Mouse (Mus musculus) intestine, postnatal 0 days (tissue): ENCODE measurements around the gene Psmb10. TPM values are rescaled to one million over a fixed set of nuclear protein-coding genes. Genes with fewer than 3 reads are reported as not detected.
A peak's percentile ranks its signal among the peaks of the same experiment; 100 is the strongest.

Experiments
- ATAC-seq: fragments of 200-750 bp; cut with Nextera tagmentation; 2 replicates; pipeline ENCODE4 v1.8.0; 2017; ENCODE audit warnings: mild to moderate bottlenecking, moderate TSS enrichment, moderate library complexity
- H3K27ac ChIP-seq: fragments of 300-500 bp; sonication (generic); 2 replicates; pipeline ENCODE4 v1.5.1; 2014; ENCODE audit warnings: mild to moderate bottlenecking, low read depth, low read length, moderate library complexity
- H3K27me3 ChIP-seq: fragments of 300-500 bp; sonication (generic); replicated peaks from 2 replicates; pipeline ENCODE4 v1.6.1; 2014; ENCODE audit warnings: low read length, mixed read lengths; ENCODE audit not compliant: control insufficient read depth, insufficient read depth
- H3K36me3 ChIP-seq: fragments of 300-500 bp; sonication (generic); 2 replicates; pipeline ENCODE4 v1.6.1; 2014; ENCODE audit warnings: mild to moderate bottlenecking, moderate library complexity; ENCODE audit not compliant: control insufficient read depth, insufficient read depth
- H3K4me1 ChIP-seq: fragments of 300-500 bp; sonication (generic); replicated peaks from 2 replicates; pipeline ENCODE4 v1.6.1; 2014; ENCODE audit warnings: antibody characterized with exemption, low read length, mixed read lengths; ENCODE audit not compliant: control insufficient read depth, insufficient read depth
- H3K4me2 ChIP-seq: fragments of 300-500 bp; sonication (generic); replicated peaks from 2 replicates; pipeline ENCODE4 v1.6.1; 2014; ENCODE audit warnings: low read depth, mild to moderate bottlenecking, moderate library complexity
- H3K4me3 ChIP-seq: fragments of 300-500 bp; sonication (generic); 2 replicates; pipeline ENCODE4 v1.5.1; 2014; ENCODE audit warnings: low read depth, low read length
- H3K9ac ChIP-seq: fragments of 300-500 bp; sonication (generic); 2 replicates; pipeline ENCODE4 v1.6.1; 2014; ENCODE audit warnings: mild to moderate bottlenecking, low read depth, low read length
- H3K9me3 ChIP-seq: fragments of 300-500 bp; sonication (generic); 2 replicates; pipeline ENCODE4 v1.6.1; 2016; ENCODE audit warnings: mixed run types; ENCODE audit not compliant: control insufficient read depth
- CTCF ChIP-seq: sonication (generic); IDR thresholded peaks from 2 replicates; pipeline ENCODE4 v1.5.1; 2016; ENCODE audit warnings: low read depth, mild to moderate bottlenecking, control low read depth, antibody characterized with exemption, moderate library complexity
- WGBS: fragments of 180-500 bp; shearing (Covaris S2); extraction: QIAGEN DNeasy Blood & Tissue Kit; methylation state at CpG from one replicate; pipeline ENCODE4 v1.1.7; 2014; 5-methylcytosine and 5-hydroxymethylcytosine counted together
- polyA plus RNA-seq: library from polyadenylated mRNA; unstranded; fragments of >200 nt; fragmentation: Nextera tagmentation; extraction: Ambion mirVana; gene quantifications from 2 replicates; pipeline ENCODE4 v1.2.1, GENCODE M21; 2015

Psmb10 gene
- polyA plus RNA-seq, 1 experiment from 2014 or later = 186 TPM

- Histone ChIP-seq H3K27ac (no peak overlapping the region), H3K4me1 (no peaks in the 10 kb centered on the region), H3K9me3 (no peaks in the 10 kb centered on the region), H3K27me3 (no peaks in the 10 kb centered on the region), H3K36me3 (peaks cover 14% of the 10 kb centered on the region), H3K4me2 (no peak overlapping the region), H3K9ac (no peak overlapping the region), H3K4me3 (no peak overlapping the region)
- TF ChIP-seq CTCF = no peak
- no peak for ATAC-seq
- 79% methylated on average over 3 of the region's 3 CpGs for WGBS
These were observed 13.1 kb downstream of the Psmb10 start for GRCm38 (mm10) chr8:105925123-105925522.

GRCm38 (mm10) chr8:105919390-105919789, 18.9 kb downstream of the Psmb10 start:
- 85% methylated on average over 3 of the region's 3 CpGs for WGBS
- Histone ChIP-seq H3K4me1 (no peaks in the 10 kb centered on the region), H3K9ac (no peak overlapping the region), H3K27ac (no peak overlapping the region), H3K36me3 (peaks cover 8% of the 10 kb centered on the region), H3K27me3 (no peaks in the 10 kb centered on the region), H3K4me2 (no peak overlapping the region), H3K4me3 (no peak overlapping the region), H3K9me3 (no peaks in the 10 kb centered on the region)
- no peak for TF ChIP-seq CTCF
- ATAC-seq = no peak

GRCm38 (mm10) chr8:105900941-105901616, 37.2 kb downstream of the Psmb10 start:
- H3K27me3 ChIP-seq = no peaks in the 10 kb centered on the region
- no peaks in the 10 kb centered on the region for H3K4me1 ChIP-seq
- H3K27ac ChIP-seq = peak overlapping the region; percentile 93
- ATAC-seq = no peak
- 23% methylated on average over 16 of the region's 16 CpGs for WGBS
- H3K9me3 ChIP-seq = no peaks in the 10 kb centered on the region
- H3K9ac ChIP-seq = peak overlapping the region; percentile 98
- peak overlapping the region; percentile 84 for H3K4me2 ChIP-seq
- peak overlapping the region; percentile 98 for H3K4me3 ChIP-seq
- H3K36me3 ChIP-seq = no peaks in the 10 kb centered on the region
- no peak for TF ChIP-seq CTCF

- Histone ChIP-seq H3K9ac (peak within 1 kb of the TSS; percentile 98), H3K27me3 (no peaks in the 10 kb centered on the region), H3K4me2 (peak within 1 kb of the TSS; percentile 84), H3K27ac (peak within 1 kb of the TSS; percentile 93), H3K4me3 (peak within 1 kb of the TSS; percentile 98), H3K36me3 (no peaks in the 10 kb centered on the region), H3K9me3 (no peaks in the 10 kb centered on the region), H3K4me1 (no peaks in the 10 kb centered on the region)
- WGBS = under 1% methylated on average over 67 of the region's 68 CpGs
- peak; percentile 94 for ATAC-seq
- TF ChIP-seq CTCF = peak; percentile 21; the same call in 1 of the 2 replicates
These were observed 37.9 kb downstream of the Psmb10 start, which contains the start of gene Pskh1 for GRCm38 (mm10) chr8:105900180-105900940. Gene Pskh1, plus strand, starts transcription at chr8:105900441.

GRCm38 (mm10) chr8:105897801-105898480, 40.3 kb downstream of the Psmb10 start:
- no peaks in the 10 kb centered on the region for H3K4me1 ChIP-seq

GRCm38 (mm10) chr8:105893339-105893738, 44.9 kb downstream of the Psmb10 start, which contains the start of gene Nrn1l:
Gene Nrn1l, plus strand, starts transcription at chr8:105893567.
- Histone ChIP-seq H3K9me3 (no peaks in the 10 kb centered on the region), H3K4me1 (no peaks in the 10 kb centered on the region), H3K4me2 (no peak within 1 kb of the TSS), H3K36me3 (peaks cover 41% of the 10 kb centered on the region), H3K4me3 (no peak within 1 kb of the TSS), H3K27ac (no peak within 1 kb of the TSS), H3K27me3 (no peaks in the 10 kb centered on the region), H3K9ac (no peak within 1 kb of the TSS)
- no peak for TF ChIP-seq CTCF
- 21% methylated on average over 11 of the region's 11 CpGs for WGBS
- ATAC-seq = peak; percentile 49; the same call in 1 of the 2 replicates

More at GRCm38 (mm10) chr8:105897801-105898480, 40.3 kb downstream of the Psmb10 start:
- H3K27ac ChIP-seq = no peak overlapping the region
- no peak overlapping the region for H3K4me2 ChIP-seq
- ATAC-seq = no peak
- no peaks in the 10 kb centered on the region for H3K9me3 ChIP-seq
- WGBS = 68% methylated on average over 9 of the region's 9 CpGs
- TF ChIP-seq CTCF = no peak
- H3K9ac ChIP-seq = no peak overlapping the region
- H3K27me3 ChIP-seq = no peaks in the 10 kb centered on the region
- no peak overlapping the region for H3K4me3 ChIP-seq
- H3K36me3 ChIP-seq = peaks cover 1% of the 10 kb centered on the region; the same call in 1 of the 2 replicates
